Mouse (Mus musculus): ENCODE results near the gene Zfp426.

Zfp426 gene

DNA sequence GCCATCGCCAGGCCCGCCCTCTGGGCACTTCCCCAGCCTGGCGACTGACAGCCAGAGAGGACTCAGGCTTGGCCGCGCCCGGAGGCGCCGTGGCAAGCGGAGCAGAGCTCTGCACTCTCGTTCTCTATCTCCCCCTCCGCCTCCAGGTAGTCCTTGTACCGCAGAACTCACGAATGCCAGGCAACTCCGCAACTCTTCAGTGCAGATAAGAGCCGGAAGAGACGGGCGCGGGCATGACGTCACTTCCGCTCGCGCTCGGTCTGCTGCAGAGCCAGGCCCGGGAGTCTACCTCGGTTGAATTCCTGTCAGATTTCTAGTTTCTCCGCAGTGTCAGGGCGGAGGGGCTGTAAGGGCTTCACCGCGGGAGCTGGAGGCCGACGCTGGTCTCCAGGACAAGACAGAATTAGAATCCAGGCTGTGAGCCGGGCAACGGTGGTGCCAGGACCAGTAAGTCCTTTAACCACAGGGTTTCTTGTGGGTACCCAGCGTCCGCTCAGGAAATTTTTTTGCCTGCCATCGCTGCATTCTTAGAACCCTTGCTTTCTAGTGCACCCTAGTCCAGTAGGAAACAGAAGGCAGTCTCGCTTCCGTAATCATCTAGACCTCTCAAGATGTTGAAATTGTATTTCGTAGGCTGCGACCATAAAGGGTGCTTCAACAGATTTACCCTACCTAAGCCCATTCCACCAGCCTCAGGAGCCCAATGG is at the start of gene Zfp426:
Zfp426 (minus strand) TSS at position 220 of the 707 bp plus-strand sequence.
- DNase-seq, result peak; percentile 86 to 87

GRCm38 (mm10) chr9:20536598-20536997 is 44.1 kb upstream of the Zfp426 start:
- no peak for DNase-seq

- no peak for DNase-seq
These were observed 41.9 kb upstream of the Zfp426 start for GRCm38 (mm10) chr9:20534326-20534926.

DNA sequence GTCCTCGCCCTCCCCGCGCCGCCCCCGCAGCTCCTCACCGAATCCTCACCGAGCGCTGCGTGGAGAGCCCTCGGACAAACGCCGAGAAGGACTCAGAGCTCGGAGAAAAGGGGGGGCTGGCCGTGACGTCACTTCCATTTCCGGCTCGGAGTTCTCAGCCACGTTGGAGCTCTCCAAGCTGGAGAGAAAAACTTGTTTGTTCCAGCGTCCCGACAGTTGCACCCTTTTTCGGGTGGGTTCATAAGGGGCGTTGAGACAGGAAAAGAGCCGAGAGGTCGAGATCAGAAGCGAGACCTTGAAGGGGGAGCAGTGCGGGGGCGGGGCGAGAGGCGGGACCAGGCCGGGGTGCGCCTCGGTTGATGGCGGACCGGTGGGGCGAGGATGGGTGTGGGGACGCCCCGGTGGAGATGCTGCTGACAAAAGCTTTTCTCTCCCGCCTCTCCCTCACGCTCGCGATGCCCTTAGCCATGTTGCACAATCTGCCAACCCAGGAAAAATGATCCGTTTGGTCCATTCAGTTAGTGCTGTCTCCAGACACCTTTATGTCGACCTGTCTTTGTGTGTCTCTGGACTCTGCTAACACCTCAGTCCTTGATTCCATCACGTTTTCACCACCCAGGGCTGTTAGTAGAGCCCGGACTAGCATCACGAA is 28.9 kb upstream of the Zfp426 start, which contains the start of gene Zfp266:
Zfp266 (minus strand) TSS at position 112 of the 652 bp plus-strand sequence.
- DNase-seq, result peak; percentile 91 to 93

GRCm38 (mm10) chr9:20520531-20521210 is 28.1 kb upstream of the Zfp426 start:
- no peak for DNase-seq

DNA sequence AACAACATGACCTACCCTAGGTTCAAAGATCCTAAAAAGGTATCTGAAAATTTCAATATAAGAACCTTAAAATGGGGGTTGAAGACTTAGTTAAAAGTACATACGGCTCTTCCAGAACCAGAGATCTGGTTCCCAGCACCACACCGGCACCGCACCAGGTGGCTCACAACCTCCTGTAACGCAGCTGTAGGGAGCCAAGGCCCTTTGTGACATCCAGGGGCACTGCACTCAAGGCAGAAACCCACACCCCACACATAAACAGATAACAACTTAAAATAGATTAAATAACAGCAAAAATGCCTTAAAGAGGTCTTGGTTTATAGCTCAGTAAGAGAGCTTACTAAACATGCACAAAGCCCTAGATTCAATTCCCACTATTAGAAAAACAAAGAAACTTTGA is 27.4 kb upstream of the Zfp426 start:
- DNase-seq, result no peak

GRCm38 (mm10) chr9:20518708-20519107 is 26.2 kb upstream of the Zfp426 start:
- no peak for DNase-seq

GRCm38 (mm10) chr9:20517727-20518126 is 25.2 kb upstream of the Zfp426 start:
- no peak for DNase-seq

GRCm38 (mm10) chr9:20514016-20514415 is 21.5 kb upstream of the Zfp426 start:
- DNase-seq, result peak; percentile 60 to 85

- no peak for DNase-seq
These were observed 20.2 kb upstream of the Zfp426 start for GRCm38 (mm10) chr9:20512714-20513113.

- DNase-seq, result no peak
These were observed 19.1 kb upstream of the Zfp426 start for GRCm38 (mm10) chr9:20511645-20512044.

- no peak for DNase-seq
These were observed 17.8 kb upstream of the Zfp426 start for GRCm38 (mm10) chr9:20510346-20510745.

- DNase-seq, result no peak
These were observed 17.1 kb upstream of the Zfp426 start for GRCm38 (mm10) chr9:20509676-20510075.

DNA sequence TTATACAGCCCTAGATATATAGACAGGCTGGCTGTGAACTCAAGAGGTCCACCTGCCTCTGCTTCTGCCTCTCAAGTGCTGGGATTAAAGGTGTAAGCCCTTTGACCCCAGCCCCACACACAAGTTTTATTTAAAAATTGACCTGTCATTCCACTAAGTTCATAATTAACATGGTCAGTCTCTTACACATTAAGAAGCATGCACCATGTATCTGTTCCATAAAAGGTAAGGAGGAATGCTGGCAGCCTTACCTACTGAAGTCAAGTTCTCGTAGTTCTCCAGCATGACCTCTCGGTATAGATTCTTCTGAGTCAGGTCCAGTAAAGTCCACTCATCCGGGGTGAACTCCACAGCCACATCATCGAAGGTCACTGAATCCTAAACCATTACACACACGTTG is 12.3 kb upstream of the Zfp426 start:
- no peak for DNase-seq

DNA sequence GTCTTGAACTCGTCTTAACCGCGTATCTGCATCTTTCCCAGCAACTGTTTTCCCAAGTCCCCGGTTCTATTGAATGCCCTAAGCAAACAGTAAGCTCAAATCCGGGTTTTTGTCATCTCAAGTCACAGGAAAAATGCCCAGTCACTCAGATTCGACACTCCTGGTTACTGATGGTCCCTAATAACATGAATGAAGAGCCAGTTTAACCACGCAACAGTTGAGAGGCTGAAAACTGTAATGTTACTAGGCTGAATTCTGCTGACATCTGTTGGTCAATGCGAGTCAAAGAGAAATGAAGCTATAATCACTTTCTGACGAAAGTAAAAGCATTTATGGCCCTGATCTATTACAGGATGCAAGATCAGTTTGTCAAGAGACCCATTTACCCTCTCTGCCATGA is 735 bp upstream of the Zfp426 start:
- no peak for DNase-seq

DNA sequence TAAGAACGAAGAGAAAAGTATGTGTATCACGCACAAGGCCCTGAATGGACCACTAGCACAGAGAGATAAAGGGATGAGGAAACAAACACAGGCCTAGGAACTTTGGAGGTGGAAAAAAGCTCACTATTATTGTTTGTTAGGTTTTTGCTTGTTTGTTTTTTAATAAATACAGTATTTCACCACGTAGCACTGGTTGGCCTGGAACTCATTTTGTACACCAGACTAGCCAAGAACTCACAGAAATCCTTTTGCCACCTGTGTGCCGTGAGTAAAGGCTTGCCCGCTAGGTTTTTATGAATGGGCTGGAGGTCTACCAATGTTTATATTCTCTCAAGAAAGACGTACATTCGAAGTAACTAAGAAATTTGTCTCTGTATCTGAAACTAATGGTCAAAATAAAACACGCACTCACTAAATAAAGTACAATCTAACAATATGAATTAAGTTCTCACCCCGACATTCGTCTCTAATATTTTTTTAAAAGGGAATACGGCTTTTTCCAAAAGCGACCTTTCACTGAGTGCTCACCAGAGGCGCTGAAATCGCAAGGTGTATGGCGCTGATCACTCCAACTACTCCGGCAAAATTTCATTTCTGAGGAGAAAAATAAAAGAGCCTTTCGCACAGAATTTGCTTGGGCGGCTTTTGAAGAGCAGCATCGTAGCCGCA is 554 bp downstream of the Zfp426 start:
- DNase-seq, result no peak

GRCm38 (mm10) chr9:20489536-20489935 is 3.0 kb downstream of the Zfp426 start:
- DNase-seq, result no peak

DNA sequence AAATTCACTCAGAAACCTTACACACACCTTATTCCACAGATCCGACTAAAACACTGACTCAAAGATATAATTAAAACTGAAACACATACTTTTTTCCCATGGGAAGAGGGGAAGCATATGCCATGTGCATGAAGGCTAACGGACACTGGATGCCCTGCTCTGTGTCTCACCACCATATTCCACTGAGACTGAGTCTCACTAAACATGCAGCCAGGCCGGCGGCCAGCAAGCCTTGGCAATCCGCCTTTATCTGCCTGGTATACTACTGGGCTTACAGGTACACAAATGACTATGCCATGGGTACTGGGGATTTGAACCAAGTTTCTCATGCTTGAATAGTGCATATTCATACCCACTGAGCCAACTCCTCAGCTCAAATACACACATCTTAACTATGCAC is 13.2 kb downstream of the Zfp426 start:
- no peak for DNase-seq

DNA sequence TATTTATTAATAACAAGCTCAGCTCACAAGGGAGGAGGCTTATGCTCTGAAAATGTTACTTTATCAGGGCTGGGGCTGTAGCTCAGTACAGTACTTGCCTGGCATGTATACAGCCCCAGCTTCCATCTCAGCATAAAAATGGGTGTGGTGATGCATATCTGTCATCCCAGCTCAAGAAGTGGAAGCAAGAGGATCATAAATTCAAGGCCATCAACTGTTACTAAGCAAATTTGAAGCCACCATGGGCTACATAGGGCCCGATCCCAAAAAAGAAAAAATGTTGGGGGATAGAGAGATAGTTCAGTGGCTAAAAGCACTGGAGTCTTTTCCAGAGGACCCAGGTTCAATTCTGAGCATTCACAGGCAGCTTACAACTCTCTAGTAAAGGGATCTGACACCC is 15.9 kb downstream of the Zfp426 start:
- no peak for DNase-seq

DNA sequence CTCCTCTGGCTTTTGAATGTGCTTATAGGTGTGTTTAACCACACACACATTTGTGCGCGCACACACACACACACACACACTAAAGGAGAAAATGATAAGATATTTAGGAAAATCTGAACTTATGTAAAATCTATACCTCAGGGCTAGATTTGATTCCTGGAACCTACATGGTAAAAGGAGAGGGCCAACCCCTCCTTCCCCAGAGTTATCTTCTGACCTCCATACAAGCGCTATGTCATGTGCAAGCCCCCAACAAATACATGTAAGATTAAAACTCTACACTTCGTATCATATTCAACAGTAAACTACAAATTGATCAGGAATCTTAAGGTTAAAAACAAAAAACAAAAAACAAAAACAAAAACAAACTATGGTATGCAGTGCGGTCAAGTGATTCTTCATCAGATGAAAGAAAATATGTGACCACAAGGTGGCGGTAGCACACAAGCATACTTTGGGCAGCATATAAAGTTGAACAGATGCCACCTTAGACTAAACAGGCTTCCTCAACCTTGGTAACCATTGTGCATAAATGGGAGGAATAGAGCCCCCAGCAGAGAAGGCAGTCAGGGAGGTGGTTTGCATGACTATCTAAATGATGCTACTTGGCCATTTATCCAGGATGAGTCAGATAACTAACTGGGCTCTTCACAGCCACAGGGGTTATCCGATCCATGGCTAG is 25.6 kb downstream of the Zfp426 start:
- DNase-seq, result peak; percentile 16 to 61

- peak; percentile 83 to 86 for DNase-seq
These were observed 32.9 kb downstream of the Zfp426 start, which contains the start of gene Zfp26 for GRCm38 (mm10) chr9:20459377-20460317. Zfp26 (minus strand) TSS chr9:20460162.
